Mouse (Mus musculus): ENCODE measurements at regions not wholly inside any gene's neighbourhood (a gene's known extent, or its start where the extent isn't known, plus 50 kb on each side); places are given as distances from the start of the nearest gene placed in this dataset.

DNA sequence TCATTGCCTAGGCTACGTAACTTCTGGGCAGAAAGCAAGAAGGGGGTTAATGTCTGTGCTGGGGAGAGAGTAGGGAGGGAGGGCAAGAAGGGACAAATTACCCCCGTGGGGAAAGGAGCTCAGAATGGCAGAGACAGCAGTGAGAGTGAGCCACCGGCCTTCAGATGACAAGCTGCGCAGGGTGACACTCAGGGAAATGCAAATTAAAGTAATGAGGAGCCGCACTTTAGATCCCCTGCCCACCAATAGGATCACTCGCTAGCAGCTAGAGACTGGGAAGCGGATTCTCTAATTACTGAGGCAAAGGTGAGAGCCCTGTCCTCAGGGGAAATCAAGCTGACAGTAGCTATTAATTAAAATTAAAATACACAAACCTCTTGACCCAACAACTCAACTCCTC, 202.5 kb downstream of the Arhgef10l start:
- Histone ChIP-seq H3K27me3 (ENCODE audit: insufficient read depth, low read length) (no peaks in the 10 kb centered on the region), H3K36me3 (ENCODE audit: insufficient read depth) (no peaks in the 10 kb centered on the region), H3K4me2 (ENCODE audit: low read depth) (no peak overlapping the region), H3K4me1 (ENCODE audit: insufficient read depth) (no peaks in the 10 kb centered on the region), H3K9ac (no peak overlapping the region), H3K27ac (ENCODE audit: low read depth, low read length) (no peak overlapping the region), H3K9me3 (ENCODE audit: low read length) (no peaks in the 10 kb centered on the region), H3K4me3 (ENCODE audit: low read depth, low read length) (no peak overlapping the region)
- DNase-seq (no peak), ATAC-seq (peak; percentile 14; the same call in 1 of the 2 replicates)
- no peak for TF ChIP-seq CTCF (IDR thresholded peaks at IDR 0.05; ENCODE audit: low read depth)
- WGBS: 26% methylated on average over 7 of the region's 7 CpGs

DNA sequence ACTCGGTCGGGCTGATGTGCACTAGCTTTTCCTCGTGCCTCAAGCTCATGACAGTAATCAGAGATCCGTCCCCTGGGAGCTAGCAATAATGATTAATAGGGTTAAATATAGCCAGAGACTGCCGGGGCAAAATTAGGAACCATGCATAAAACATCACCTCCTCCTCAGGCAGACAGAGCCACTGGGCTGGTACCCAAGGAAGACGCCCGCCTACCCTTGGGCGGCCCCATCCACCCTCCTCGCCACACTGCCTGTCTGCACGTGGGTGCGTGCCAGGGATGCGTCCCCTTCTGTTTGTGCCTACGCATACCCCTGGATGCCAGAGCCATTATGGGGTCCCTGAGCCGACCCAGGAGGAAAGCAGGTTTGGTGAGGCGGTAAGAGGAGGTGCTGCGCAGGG, 204.5 kb downstream of the Arhgef10l start:
- no peak for DNase-seq
- H3K9me3 ChIP-seq (ENCODE audit: low read length): no peaks in the 10 kb centered on the region
- no peak overlapping the region for H3K4me2 ChIP-seq (ENCODE audit: low read depth)
- no peaks in the 10 kb centered on the region for H3K27me3 ChIP-seq (ENCODE audit: insufficient read depth, low read length)
- no peak overlapping the region for H3K4me3 ChIP-seq (ENCODE audit: low read depth, low read length)
- H3K36me3 ChIP-seq (ENCODE audit: insufficient read depth): no peaks in the 10 kb centered on the region
- H3K27ac ChIP-seq (ENCODE audit: low read depth, low read length): no peak overlapping the region
- ATAC-seq: peak; percentile 44; the same call in 1 of the 2 replicates
- no peak for TF ChIP-seq CTCF (IDR thresholded peaks at IDR 0.05; ENCODE audit: low read depth)
- H3K9ac ChIP-seq: no peak overlapping the region
- WGBS: 54% methylated on average over 16 of the region's 16 CpGs
- H3K4me1 ChIP-seq (ENCODE audit: insufficient read depth): no peaks in the 10 kb centered on the region

DNA sequence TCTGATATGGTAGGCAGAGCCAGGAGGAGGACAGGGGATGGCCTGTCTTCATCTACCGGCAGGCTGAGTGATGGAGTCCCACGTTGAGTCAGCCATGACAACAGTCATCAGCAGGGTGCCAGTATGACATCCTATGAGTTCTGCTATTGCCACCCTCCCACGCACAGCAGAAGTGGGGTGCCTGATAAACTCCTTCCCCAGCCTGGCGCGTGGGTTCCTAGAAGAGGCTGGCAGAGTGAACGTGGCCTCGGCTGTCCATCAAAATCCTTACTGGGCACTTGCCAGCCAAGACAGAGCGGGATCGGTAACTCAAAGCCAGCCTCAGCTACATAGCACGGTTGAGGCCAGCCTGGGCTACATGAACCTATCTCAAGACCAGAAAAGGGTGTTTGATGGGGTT, 202.5 kb upstream of the Igsf21 start:
- H3K4me1 ChIP-seq (ENCODE audit: insufficient read depth): no peaks in the 10 kb centered on the region
- H3K27me3 ChIP-seq (ENCODE audit: insufficient read depth, low read length): no peaks in the 10 kb centered on the region
- H3K36me3 ChIP-seq (ENCODE audit: insufficient read depth): no peaks in the 10 kb centered on the region
- no peak for ATAC-seq
- DNase-seq: no peak
- H3K4me2 ChIP-seq (ENCODE audit: low read depth): no peak overlapping the region
- H3K4me3 ChIP-seq (ENCODE audit: low read depth, low read length): no peak overlapping the region
- TF ChIP-seq CTCF (IDR thresholded peaks at IDR 0.05; ENCODE audit: low read depth): no peak
- no peak overlapping the region for H3K9ac ChIP-seq
- 80% methylated on average over 10 of the region's 10 CpGs for WGBS
- H3K27ac ChIP-seq (ENCODE audit: low read depth, low read length): no peak overlapping the region
- no peaks in the 10 kb centered on the region for H3K9me3 ChIP-seq (ENCODE audit: low read length)

DNA sequence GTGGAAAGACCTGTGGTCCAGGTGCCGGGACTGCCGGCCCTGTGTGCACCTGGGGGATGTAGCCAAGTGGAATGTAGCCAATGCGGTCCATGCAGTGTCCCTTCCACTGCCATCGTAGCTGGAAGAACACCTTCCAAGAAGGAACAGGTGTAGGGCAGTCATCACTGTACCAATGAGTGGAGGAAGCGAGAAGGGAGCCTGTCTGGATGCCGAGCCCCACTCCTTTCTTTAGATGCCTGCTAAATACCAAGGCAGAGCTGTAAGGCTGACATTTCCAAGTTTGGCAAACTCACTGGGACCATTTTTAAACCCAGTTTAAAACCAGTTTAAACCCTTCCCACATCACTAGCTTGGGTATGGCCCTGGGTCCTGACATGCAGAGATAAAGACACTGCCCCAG, 199.9 kb upstream of the Igsf21 start:
- WGBS: 85% methylated on average over 6 of the region's 6 CpGs

DNA sequence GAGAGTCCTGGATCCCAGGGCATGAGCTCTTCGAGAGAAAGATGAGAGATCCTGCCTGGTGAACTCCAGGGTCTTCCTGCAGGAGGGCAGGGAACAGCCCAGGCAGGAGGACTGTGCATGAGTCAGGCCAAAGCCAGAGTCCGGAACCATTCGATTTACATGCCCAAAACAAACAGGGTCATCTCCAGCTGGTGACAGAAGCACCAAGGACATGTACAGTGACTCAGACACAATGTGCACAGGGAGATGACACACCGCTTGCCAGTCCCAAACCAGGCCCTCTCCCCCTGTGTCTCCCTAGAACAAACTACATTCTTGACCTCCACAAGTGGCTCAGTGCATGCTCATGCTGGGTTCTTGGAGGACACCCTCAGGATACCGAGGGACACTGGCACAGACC, 199.3 kb upstream of the Igsf21 start:
- Histone ChIP-seq H3K4me1 (ENCODE audit: insufficient read depth) (peaks cover 6% of the 10 kb centered on the region), H3K4me3 (ENCODE audit: low read depth, low read length) (no peak overlapping the region), H3K27me3 (ENCODE audit: insufficient read depth, low read length) (no peaks in the 10 kb centered on the region), H3K4me2 (ENCODE audit: low read depth) (no peak overlapping the region), H3K36me3 (ENCODE audit: insufficient read depth) (no peaks in the 10 kb centered on the region), H3K27ac (ENCODE audit: low read depth, low read length) (no peak overlapping the region), H3K9ac (no peak overlapping the region), H3K9me3 (ENCODE audit: low read length) (no peaks in the 10 kb centered on the region)
- ATAC-seq (no peak), DNase-seq (no peak)
- no peak for TF ChIP-seq CTCF (IDR thresholded peaks at IDR 0.05; ENCODE audit: low read depth)
- 90% methylated on average over 5 of the region's 5 CpGs for WGBS

More for the DNA sequence above, 199.9 kb upstream of the Igsf21 start:
- Histone ChIP-seq H3K4me1 (ENCODE audit: insufficient read depth) (peaks cover 6% of the 10 kb centered on the region), H3K27me3 (ENCODE audit: insufficient read depth, low read length) (no peaks in the 10 kb centered on the region), H3K4me3 (ENCODE audit: low read depth, low read length) (no peak overlapping the region), H3K9ac (no peak overlapping the region), H3K27ac (ENCODE audit: low read depth, low read length) (no peak overlapping the region), H3K9me3 (ENCODE audit: low read length) (no peaks in the 10 kb centered on the region), H3K36me3 (ENCODE audit: insufficient read depth) (no peaks in the 10 kb centered on the region), H3K4me2 (ENCODE audit: low read depth) (no peak overlapping the region)
- TF ChIP-seq CTCF (IDR thresholded peaks at IDR 0.05; ENCODE audit: low read depth): no peak
- no peak for ATAC-seq
- DNase-seq: no peak

DNA sequence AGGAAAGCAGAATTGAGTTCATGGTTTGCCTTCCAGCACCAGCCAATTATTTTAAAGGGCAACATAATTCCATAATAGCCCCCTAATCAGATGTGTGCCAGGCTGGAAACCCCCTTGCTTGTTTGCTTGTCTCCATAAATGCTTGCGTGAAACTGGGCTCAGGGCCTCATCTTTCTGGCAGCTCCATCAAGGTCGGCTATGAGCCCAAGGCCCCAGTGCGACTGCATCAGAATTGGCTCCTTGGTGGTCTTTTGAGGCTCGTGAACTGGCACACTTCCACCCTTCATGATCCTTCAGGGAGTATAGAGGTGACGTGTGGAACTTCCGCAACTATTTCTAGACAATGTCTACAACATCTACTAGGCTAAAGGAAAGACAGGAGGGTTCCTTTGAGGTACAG, 196.6 kb upstream of the Igsf21 start:
- ATAC-seq: no peak; the same call in 1 of the 2 replicates
- H3K27me3 ChIP-seq (ENCODE audit: insufficient read depth, low read length): no peaks in the 10 kb centered on the region
- peak; percentile 52 for DNase-seq
- H3K4me3 ChIP-seq (ENCODE audit: low read depth, low read length): no peak overlapping the region
- H3K9me3 ChIP-seq (ENCODE audit: low read length): no peaks in the 10 kb centered on the region
- no peak overlapping the region for H3K4me2 ChIP-seq (ENCODE audit: low read depth)
- peaks cover 6% of the 10 kb centered on the region for H3K4me1 ChIP-seq (ENCODE audit: insufficient read depth)
- no peak for TF ChIP-seq CTCF (IDR thresholded peaks at IDR 0.05; ENCODE audit: low read depth)
- 41% methylated on average over 6 of the region's 6 CpGs for WGBS
- H3K27ac ChIP-seq (ENCODE audit: low read depth, low read length): no peak overlapping the region
- H3K36me3 ChIP-seq (ENCODE audit: insufficient read depth): no peaks in the 10 kb centered on the region
- no peak overlapping the region for H3K9ac ChIP-seq

DNA sequence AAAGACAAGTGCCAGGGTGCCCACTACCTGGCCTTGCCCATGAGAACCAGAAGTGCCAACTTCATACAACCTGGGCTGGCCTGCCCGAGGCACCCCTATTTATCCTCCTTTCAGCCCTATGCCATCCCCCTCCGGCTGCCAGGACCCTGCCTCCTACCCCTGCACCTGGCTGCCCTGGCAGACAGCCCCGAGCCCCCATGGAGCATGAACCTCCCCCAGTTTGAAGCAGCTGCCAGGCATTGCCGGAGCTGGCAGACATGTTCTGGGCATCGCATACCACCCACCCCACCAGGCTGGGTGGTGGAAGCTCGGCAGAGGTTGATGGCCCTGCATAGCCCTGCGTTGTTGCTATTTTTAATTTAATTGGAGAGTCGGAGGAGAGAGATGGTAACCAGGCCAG, 195.2 kb upstream of the Igsf21 start:
- no peak for TF ChIP-seq CTCF (IDR thresholded peaks at IDR 0.05; ENCODE audit: low read depth)
- DNase-seq: peak; percentile 32
- ATAC-seq: no peak
- H3K36me3 ChIP-seq (ENCODE audit: insufficient read depth): no peaks in the 10 kb centered on the region
- H3K4me3 ChIP-seq (ENCODE audit: low read depth, low read length): no peak overlapping the region
- no peak overlapping the region for H3K27ac ChIP-seq (ENCODE audit: low read depth, low read length)
- H3K4me2 ChIP-seq (ENCODE audit: low read depth): no peak overlapping the region
- peaks cover 6% of the 10 kb centered on the region for H3K4me1 ChIP-seq (ENCODE audit: insufficient read depth)
- no peaks in the 10 kb centered on the region for H3K27me3 ChIP-seq (ENCODE audit: insufficient read depth, low read length)
- H3K9me3 ChIP-seq (ENCODE audit: low read length): no peaks in the 10 kb centered on the region
- no peak overlapping the region for H3K9ac ChIP-seq
- 47% methylated on average over 8 of the region's 8 CpGs for WGBS

DNA sequence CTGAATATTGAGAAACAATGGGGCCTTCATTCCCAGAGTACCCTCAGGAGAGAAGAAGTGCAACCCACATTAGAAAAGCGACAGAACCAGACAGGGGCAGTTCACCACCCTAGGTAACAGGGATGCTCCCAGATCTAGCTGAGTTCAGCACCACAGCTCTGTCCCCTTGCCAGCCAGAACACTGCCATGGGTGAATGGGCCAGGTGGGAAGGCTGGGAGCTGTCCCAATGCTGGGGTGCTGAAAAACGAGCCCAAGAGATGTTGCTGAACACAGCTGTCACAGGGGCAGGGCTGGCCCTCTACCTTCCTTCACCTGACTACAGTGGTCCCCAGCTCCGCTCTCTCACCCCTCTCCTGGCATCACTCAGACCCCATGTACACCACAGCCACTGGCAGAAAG, 193.3 kb upstream of the Igsf21 start:
- no peak for DNase-seq

More for the DNA sequence above, 193.3 kb upstream of the Igsf21 start:
- no peak overlapping the region for H3K4me3 ChIP-seq (ENCODE audit: low read depth, low read length)
- no peak overlapping the region for H3K27ac ChIP-seq (ENCODE audit: low read depth, low read length)
- ATAC-seq: no peak
- no peaks in the 10 kb centered on the region for H3K36me3 ChIP-seq (ENCODE audit: insufficient read depth)
- no peaks in the 10 kb centered on the region for H3K27me3 ChIP-seq (ENCODE audit: insufficient read depth, low read length)
- no peak overlapping the region for H3K9ac ChIP-seq
- no peak for TF ChIP-seq CTCF (IDR thresholded peaks at IDR 0.05; ENCODE audit: low read depth)
- no peak overlapping the region for H3K4me2 ChIP-seq (ENCODE audit: low read depth)
- WGBS: 25% methylated on average over 3 of the region's 3 CpGs
- peaks cover 6% of the 10 kb centered on the region for H3K4me1 ChIP-seq (ENCODE audit: insufficient read depth)
- no peaks in the 10 kb centered on the region for H3K9me3 ChIP-seq (ENCODE audit: low read length)

Data from forebrain, postnatal 0 days (tissue).